Mouse (Mus musculus) bone marrow, adult 2 months (tissue): ENCODE measurements around the gene Uchl4. TPM values are rescaled to one million over a fixed set of nuclear protein-coding genes. Genes with fewer than 3 reads are reported as not detected.

ENCODE experiments used
- H3K27ac ChIP-seq: fragments of 200-500 bp; 2 replicates; pipeline ENCODE4 v1.5.1; 2012; ENCODE audit warnings: low read depth, mild to moderate bottlenecking, control low read depth, inconsistent platforms, low read length; ENCODE audit not compliant: control insufficient read depth, poor library complexity, insufficient read depth
- H3K4me1 ChIP-seq: fragments of 200-500 bp; 2 replicates; pipeline ENCODE4 v1.6.1; 2011; ENCODE audit warnings: low read length; ENCODE audit not compliant: control insufficient read depth, insufficient read depth
- H3K4me3 ChIP-seq: fragments of 200-500 bp; replicated peaks from 2 replicates; pipeline ENCODE3; 2011; ENCODE audit warnings: mild to moderate bottlenecking, low read depth, low read length, control low read depth; ENCODE audit not compliant: control insufficient read depth
- CTCF ChIP-seq: fragments of 200-500 bp; IDR thresholded peaks from 2 replicates; pipeline ENCODE4 v1.5.1; 2011; ENCODE audit warnings: low read length, control low read depth; ENCODE audit not compliant: control insufficient read depth, insufficient read depth
- POLR2A ChIP-seq: fragments of 200-500 bp; IDR thresholded peaks from 2 replicates; pipeline ENCODE4 v1.6.1; 2011; ENCODE audit warnings: low read depth, mild to moderate bottlenecking, control low read depth, low read length, borderline replicate concordance; ENCODE audit not compliant: control insufficient read depth
- WGBS: fragments of 180-500 bp; shearing (Covaris S2); methylation state at CpG from one replicate; pipeline ENCODE4 v1.1.7; 2018; 5-methylcytosine and 5-hydroxymethylcytosine counted together
- polyA plus RNA-seq: library from polyadenylated mRNA; stranded (reverse); fragments of >200 nt; gene quantifications from 2 replicates; pipeline ENCODE4 v1.2.4, GENCODE M21; 2011; ENCODE audit warnings: low replicate concordance; ENCODE audit not compliant: missing spikeins, insufficient read depth, insufficient read length

The Uchl4 gene
- polyA plus RNA-seq, 1 experiment, result not detected

DNA sequence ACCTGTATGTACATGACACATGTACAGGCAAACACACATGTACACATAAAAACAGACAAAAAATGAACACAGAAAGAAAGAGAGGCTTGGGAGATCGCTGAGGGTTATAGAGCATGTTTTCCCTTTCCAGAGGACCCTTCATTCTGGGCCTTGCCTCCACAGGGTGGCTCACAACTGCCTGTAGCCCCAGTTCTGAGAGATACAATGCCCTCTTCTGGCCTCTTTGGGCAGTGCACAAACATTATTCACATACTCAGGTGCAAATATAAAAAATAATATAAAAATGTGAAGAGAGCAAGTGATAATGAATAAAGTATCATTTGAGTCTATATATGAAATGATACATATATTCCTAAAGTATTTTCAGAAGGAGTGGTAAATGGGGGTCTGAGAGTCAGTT is 39.9 kb downstream of the Uchl4 start:
- Histone ChIP-seq H3K4me3 (no peak overlapping the region), H3K27ac (no peak overlapping the region), H3K4me1 (peaks cover 2% of the 10 kb centered on the region; the same call in 1 of the 2 replicates)
- TF ChIP-seq POLR2A (no peak), CTCF (0 out of 2 replicates have a peak, but pooled peaks have one; percentile 19)
- WGBS, result 67% methylated on average over 1 of the region's 1 CpGs

DNA sequence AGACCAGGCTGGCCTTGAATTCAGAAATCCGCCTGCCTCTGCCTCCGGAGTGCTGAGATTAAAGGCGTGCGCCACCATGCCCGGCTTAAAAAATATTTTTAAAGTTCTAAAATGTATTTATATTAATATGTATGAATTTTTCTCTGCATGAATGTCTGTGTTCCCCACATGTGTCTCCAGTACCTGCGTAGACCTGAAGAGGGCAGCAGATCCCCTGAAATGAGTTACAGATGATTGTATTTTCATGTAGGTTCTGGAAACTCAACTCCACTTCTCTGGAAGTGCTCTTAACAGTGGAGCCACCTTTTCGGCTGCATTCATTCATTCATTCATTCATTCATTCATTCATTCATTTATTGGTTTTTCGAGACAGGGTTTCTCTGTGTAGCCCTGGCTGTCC is 42.7 kb downstream of the Uchl4 start:
- Histone ChIP-seq H3K4me3 (no peak overlapping the region), H3K27ac (no peak overlapping the region), H3K4me1 (peaks cover 1% of the 10 kb centered on the region; the same call in 1 of the 2 replicates)
- WGBS, result 57% methylated on average over 8 of the region's 8 CpGs
- TF ChIP-seq CTCF, result peak; percentile 48
- no peak for TF ChIP-seq POLR2A

DNA sequence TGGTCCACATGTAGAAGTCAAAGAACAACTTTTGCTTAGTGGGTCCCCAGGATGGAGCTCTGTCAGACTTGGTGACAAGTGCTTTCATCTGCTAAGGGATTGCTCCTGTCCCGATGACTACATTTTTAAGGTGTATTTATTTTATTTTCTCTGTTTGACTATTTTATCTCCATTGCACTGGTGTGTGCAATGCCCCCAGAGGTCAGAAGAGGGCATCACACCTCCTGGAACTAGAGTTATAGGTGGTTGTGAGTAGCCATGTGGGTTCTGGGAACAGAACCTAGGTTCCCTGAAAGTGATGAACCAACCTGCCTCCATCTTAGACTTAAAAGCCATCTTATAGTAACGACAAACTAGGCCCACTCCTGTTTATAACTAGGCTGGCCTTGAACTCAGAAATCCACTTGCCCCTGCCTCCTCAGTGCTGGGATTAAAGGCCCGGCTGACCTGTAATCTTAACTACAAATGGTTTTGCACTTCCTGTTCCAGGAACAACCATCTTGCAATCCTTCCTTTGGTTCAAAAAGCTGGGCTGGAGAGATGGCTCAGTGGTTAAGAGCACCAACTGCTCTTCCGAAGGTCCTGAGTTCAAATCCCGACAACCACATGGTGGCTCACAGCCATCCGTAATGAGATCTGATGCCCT is 43.8 kb downstream of the Uchl4 start:
- TF ChIP-seq CTCF (no peak), POLR2A (no peak)
- 77% methylated on average over 6 of the region's 6 CpGs for WGBS
- H3K27ac ChIP-seq, result no peak overlapping the region
- peaks cover 2% of the 10 kb centered on the region; the same call in 1 of the 2 replicates for H3K4me1 ChIP-seq
- no peak overlapping the region for H3K4me3 ChIP-seq

DNA sequence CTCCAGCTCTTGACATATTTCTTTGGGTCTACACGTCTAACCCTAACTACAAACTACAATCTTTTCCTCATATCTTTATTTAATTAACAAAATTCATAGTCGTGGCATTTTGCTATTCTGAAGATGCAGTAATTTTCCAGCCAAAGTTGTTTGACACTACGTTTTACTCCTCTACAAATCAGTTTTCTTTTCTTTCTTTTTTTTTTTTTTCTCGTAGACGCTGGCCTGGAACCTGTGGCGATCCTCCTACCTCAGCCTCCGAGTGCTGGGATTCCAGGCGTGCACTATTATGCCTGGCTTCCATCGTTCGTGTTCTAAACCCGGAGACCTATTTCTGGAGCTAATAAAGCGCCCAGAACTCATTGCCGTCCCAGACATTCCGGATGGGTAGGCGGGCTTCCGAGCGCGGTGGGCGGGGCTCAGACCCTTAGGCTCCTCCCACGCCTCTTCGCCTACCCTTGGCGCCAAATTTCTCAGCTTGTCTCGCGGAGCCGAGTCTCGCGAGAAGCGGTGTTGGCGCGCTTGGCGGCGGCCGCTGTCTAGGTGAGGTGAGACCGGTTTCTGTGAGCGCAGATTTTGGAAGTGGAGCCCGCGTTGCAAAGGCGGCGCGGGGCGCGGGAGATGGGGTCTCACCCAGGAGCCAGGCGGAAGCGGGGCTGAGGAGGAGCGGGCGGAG is 46.2 kb downstream of the Uchl4 start, which contains the start of gene Tipin:
TSS of gene Tipin (plus strand) at position 477 of the 676 bp plus-strand sequence.
- Histone ChIP-seq H3K4me1 (peaks cover 2% of the 10 kb centered on the region; the same call in 1 of the 2 replicates), H3K4me3 (peak within 1 kb of the TSS; percentile 87), H3K27ac (peak within 1 kb of the TSS; percentile 76)
- WGBS, result under 1% methylated on average over 46 of the region's 46 CpGs
- TF ChIP-seq POLR2A (peak; percentile 97), CTCF (no peak)

DNA sequence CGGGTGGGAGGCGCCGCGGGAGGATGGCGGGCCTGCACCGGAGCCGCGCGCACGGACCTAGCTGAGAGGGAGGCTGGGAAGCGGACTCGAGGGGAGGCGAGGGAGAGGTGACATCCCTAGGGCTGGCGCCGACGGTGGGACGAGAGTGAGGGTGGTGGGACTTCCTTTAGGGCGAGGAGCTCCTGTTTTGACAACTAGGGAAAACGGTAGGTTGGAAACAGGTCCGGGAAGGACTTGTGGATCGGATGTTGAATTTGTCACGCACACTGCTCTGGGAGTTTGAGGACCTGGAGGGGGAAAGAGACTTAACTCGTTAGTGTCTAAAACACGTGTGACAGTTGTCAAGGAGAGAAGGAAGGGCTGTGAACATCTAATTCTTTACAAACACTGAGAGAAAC is 46.8 kb downstream of the Uchl4 start:
- peak overlapping the region; percentile 76 for H3K27ac ChIP-seq
- peaks cover 2% of the 10 kb centered on the region; the same call in 1 of the 2 replicates for H3K4me1 ChIP-seq
- no peak for TF ChIP-seq CTCF
- TF ChIP-seq POLR2A, result no peak
- WGBS, result 0% methylated on average over 24 of the region's 24 CpGs
- H3K4me3 ChIP-seq, result peak overlapping the region; percentile 87

DNA sequence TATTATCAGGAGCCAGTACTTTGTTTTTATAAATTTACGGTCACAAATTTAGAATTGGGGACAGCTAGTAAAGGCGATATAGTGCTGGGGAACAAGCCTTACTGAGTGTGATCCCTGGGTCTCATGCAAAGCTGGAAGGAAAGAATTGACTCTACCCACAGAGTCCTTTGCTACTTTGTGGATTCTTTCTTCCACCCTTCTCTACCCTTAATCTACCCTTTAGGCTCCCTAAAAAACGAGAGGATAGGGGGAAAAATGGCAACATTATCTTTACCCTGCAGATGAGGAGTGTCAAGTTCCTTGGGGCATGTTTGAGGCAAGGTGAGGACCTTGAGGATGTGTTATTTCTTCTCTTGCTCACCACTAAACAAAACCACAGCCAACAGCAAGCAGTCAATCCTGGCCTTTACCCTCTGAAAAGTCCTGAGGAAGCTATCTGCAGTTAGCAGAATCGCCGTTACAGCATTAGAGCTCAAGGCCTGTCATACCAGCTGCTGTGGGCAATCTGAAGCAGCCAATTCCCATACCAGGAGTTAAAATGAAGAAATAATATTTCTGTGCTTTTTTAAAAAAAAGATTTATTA is 47.5 kb downstream of the Uchl4 start:
- H3K4me3 ChIP-seq, result peak overlapping the region; percentile 50
- TF ChIP-seq POLR2A (no peak), CTCF (no peak)
- WGBS, result 12% methylated on average over 5 of the region's 5 CpGs
- H3K4me1 ChIP-seq, result peaks cover 2% of the 10 kb centered on the region; the same call in 1 of the 2 replicates
- H3K27ac ChIP-seq, result peak overlapping the region; percentile 43; the same call in 1 of the 2 replicates

Other genes starting within 250 kb of the Uchl4 start
- gene Smad6, start 213.1 kb upstream of the Uchl4 start, polyA plus RNA-seq, result 0.97 and 1.3 TPM in 2 replicates
- not detected in 2 replicates for gene Lctl, start 118.1 kb upstream of the Uchl4 start, polyA plus RNA-seq
- gene Zwilch, start 62.1 kb upstream of the Uchl4 start, polyA plus RNA-seq, result 26.9 and 29.9 TPM in 2 replicates
- 628 and 1,066 TPM in 2 replicates for gene Rpl4, start 61.8 kb upstream of the Uchl4 start, polyA plus RNA-seq
- gene Snapc5, start 55.9 kb upstream of the Uchl4 start, polyA plus RNA-seq, result 13.0 and 30.2 TPM in 2 replicates
- gene Map2k1, start 18.4 kb downstream of the Uchl4 start, polyA plus RNA-seq, result 8.1 and 22.2 TPM in 2 replicates
- gene Tipin, start 46.4 kb downstream of the Uchl4 start, polyA plus RNA-seq, result 82.0 and 115 TPM in 2 replicates
- gene Dis3l, start 106.1 kb downstream of the Uchl4 start, polyA plus RNA-seq, result 7.2 and 16.9 TPM in 2 replicates
- not detected in 2 replicates for gene Megf11, start 150.4 kb downstream of the Uchl4 start, polyA plus RNA-seq